Comparison of ENCODE assay signal across 9 mouse cellular contexts in genomic region chr2:173183836-173184460, GRCm38 (mm10). TPM values are rescaled to one million over a fixed set of nuclear protein-coding genes. Genes with fewer than 3 reads are reported as not detected.
A peak's percentile ranks its signal among the peaks of the same experiment; 100 is the strongest.
DNase-seq lines count a peak whose midpoint lies in the region; ATAC-seq and TF ChIP-seq lines count a peak whose summit lies in the region.
"Had no signal": no experiment of that assay in that cellular context is flagged by ENCODE, and none has a peak within 500 bp of the region (broad histone marks: within the 10 kb centered on the region; RNA-seq: fewer than 3 reads in every experiment).

No protein-coding gene starts in this region.

- no peaks in the 10 kb centered on the region for H3K9me3 ChIP-seq in midbrain, embryonic 10.5 days (replicated peaks)
- H3K9me3 ChIP-seq in midbrain, embryonic 16.5 days (replicated peaks; ENCODE audit: control insufficient read depth, low read length, poor library complexity, severe bottlenecking) = no peaks in the 10 kb centered on the region
- no peaks in the 10 kb centered on the region for H3K9me3 ChIP-seq in forebrain, embryonic 16.5 days (ENCODE audit: control insufficient read depth, low read length)
- no peaks in the 10 kb centered on the region for H3K9me3 ChIP-seq in intestine, embryonic 16.5 days (ENCODE audit: control insufficient read depth, low read length)
- no peaks in the 10 kb centered on the region for H3K9me3 ChIP-seq in liver, embryonic 16.5 days (replicated peaks; ENCODE audit: control insufficient read depth, low read length)
- H3K9me3 ChIP-seq: embryonic facial prominence, embryonic 13.5 days had no signal

- H3K4me1 ChIP-seq in midbrain, embryonic 10.5 days = peaks cover 3% of the 10 kb centered on the region; the same call in 1 of the 2 replicates
- no peaks in the 10 kb centered on the region for H3K4me1 ChIP-seq in midbrain, embryonic 16.5 days (ENCODE audit: control insufficient read depth, insufficient read depth, low read length)
- H3K4me1 ChIP-seq in forebrain, embryonic 16.5 days (replicated peaks; ENCODE audit: control insufficient read depth, insufficient read depth, low read length) = no peaks in the 10 kb centered on the region
- peaks cover 9% of the 10 kb centered on the region; the same call in 1 of the 2 replicates for H3K4me1 ChIP-seq in intestine, embryonic 16.5 days (ENCODE audit: control insufficient read depth, insufficient read depth, low read length)
- no peaks in the 10 kb centered on the region; the same call in 1 of the 2 replicates for H3K4me1 ChIP-seq in liver, embryonic 16.5 days (ENCODE audit: control insufficient read depth, low read depth, low read length)
- no peaks in the 10 kb centered on the region for H3K4me1 ChIP-seq in olfactory bulb, adult 2 months (ENCODE audit: control insufficient read depth, insufficient read depth, low read length)
- H3K4me1 ChIP-seq: embryonic facial prominence, embryonic 13.5 days had no signal

- no peak overlapping the region for H3K4me3 ChIP-seq in midbrain, embryonic 10.5 days
- no peak overlapping the region for H3K4me3 ChIP-seq in midbrain, embryonic 16.5 days (ENCODE audit: low read depth, low read length)
- H3K4me3 ChIP-seq in forebrain, embryonic 16.5 days (replicated peaks; ENCODE audit: low read length) = no peak overlapping the region
- no peak overlapping the region for H3K4me3 ChIP-seq in intestine, embryonic 16.5 days (ENCODE audit: low read length)
- no peak overlapping the region for H3K4me3 ChIP-seq in liver, embryonic 16.5 days (ENCODE audit: low read depth, low read length)
- H3K4me3 ChIP-seq in olfactory bulb, adult 2 months (ENCODE audit: insufficient read depth, low read depth, low read length) = no peak overlapping the region
- H3K4me3 ChIP-seq: embryonic facial prominence, embryonic 13.5 days had no signal

- DNase-seq in midbrain, embryonic 10.5 days (ENCODE audit: low spot score) = peak; percentile 69
- peak; percentile 78 for DNase-seq in adrenal gland, postnatal 14 days
- peak; percentile 44 to 79 for DNase-seq in urinary bladder, postnatal 4 days (ENCODE audit: low spot score in 2 of 2)

- TF ChIP-seq CTCF in olfactory bulb, adult 2 months (IDR thresholded peaks at IDR 0.05; ENCODE audit: insufficient read depth, low read depth, low read length) = peak; percentile 69

- no peaks in the 10 kb centered on the region for H3K36me3 ChIP-seq in midbrain, embryonic 10.5 days
- no peaks in the 10 kb centered on the region for H3K36me3 ChIP-seq in midbrain, embryonic 16.5 days (ENCODE audit: control insufficient read depth, insufficient read depth, low read length)
- H3K36me3 ChIP-seq in forebrain, embryonic 16.5 days (ENCODE audit: control insufficient read depth, insufficient read depth) = no peaks in the 10 kb centered on the region
- no peaks in the 10 kb centered on the region for H3K36me3 ChIP-seq in intestine, embryonic 16.5 days (ENCODE audit: control insufficient read depth, insufficient read depth, low read length)
- H3K36me3 ChIP-seq in liver, embryonic 16.5 days (ENCODE audit: control insufficient read depth, insufficient read depth) = no peaks in the 10 kb centered on the region
- H3K36me3 ChIP-seq: embryonic facial prominence, embryonic 13.5 days had no signal

- no peak overlapping the region for H3K4me2 ChIP-seq in midbrain, embryonic 16.5 days (ENCODE audit: low read length)
- no peak overlapping the region for H3K4me2 ChIP-seq in forebrain, embryonic 16.5 days (ENCODE audit: low read length)
- H3K4me2 ChIP-seq in intestine, embryonic 16.5 days (ENCODE audit: low read depth, low read length) = no peak overlapping the region
- no peak overlapping the region for H3K4me2 ChIP-seq in liver, embryonic 16.5 days (ENCODE audit: low read depth, low read length)
- H3K4me2 ChIP-seq: embryonic facial prominence, embryonic 13.5 days had no signal

- no peak for TF ChIP-seq POLR2A in olfactory bulb, adult 2 months (IDR thresholded peaks at IDR 0.05; ENCODE audit: insufficient read depth, low read depth, low read length)

- 15% methylated on average over 8 of the region's 8 CpGs for WGBS in midbrain, embryonic 10.5 days
- WGBS in midbrain, embryonic 16.5 days = 15% methylated on average over 8 of the region's 8 CpGs
- 12% methylated on average over 8 of the region's 8 CpGs for WGBS in forebrain, embryonic 16.5 days
- WGBS in intestine, embryonic 16.5 days = 7% methylated on average over 8 of the region's 8 CpGs
- WGBS in liver, embryonic 16.5 days (ENCODE audit: insufficient replicate concordance) = 5% methylated on average over 8 of the region's 8 CpGs
- 4% methylated on average over 8 of the region's 8 CpGs for WGBS in olfactory bulb, adult 2 months

- no peak overlapping the region for H3K27ac ChIP-seq in midbrain, embryonic 10.5 days (replicated peaks)
- no peak overlapping the region for H3K27ac ChIP-seq in midbrain, embryonic 16.5 days (ENCODE audit: low read length)
- H3K27ac ChIP-seq in forebrain, embryonic 16.5 days (ENCODE audit: low read length) = no peak overlapping the region
- no peak overlapping the region for H3K27ac ChIP-seq in intestine, embryonic 16.5 days (ENCODE audit: low read length)
- no peak overlapping the region for H3K27ac ChIP-seq in liver, embryonic 16.5 days (ENCODE audit: low read length)
- H3K27ac ChIP-seq in olfactory bulb, adult 2 months (ENCODE audit: insufficient read depth, low read depth, low read length) = no peak overlapping the region
- H3K27ac ChIP-seq: embryonic facial prominence, embryonic 13.5 days had no signal

- no peak for ATAC-seq in midbrain, embryonic 16.5 days
- ATAC-seq in forebrain, embryonic 16.5 days = peak; percentile 27; the same call in 1 of the 2 replicates
- ATAC-seq in intestine, embryonic 16.5 days = peak; percentile 9; the same call in 1 of the 2 replicates
- ATAC-seq in liver, embryonic 16.5 days (ENCODE audit: low read depth) = peak; percentile 25; the same call in 1 of the 2 replicates

- H3K9ac ChIP-seq in midbrain, embryonic 16.5 days (ENCODE audit: low read depth, low read length) = no peak overlapping the region
- H3K9ac ChIP-seq in forebrain, embryonic 16.5 days (replicated peaks; ENCODE audit: low read depth, low read length) = no peak overlapping the region
- no peak overlapping the region for H3K9ac ChIP-seq in intestine, embryonic 16.5 days (ENCODE audit: low read depth, low read length)
- no peak overlapping the region for H3K9ac ChIP-seq in liver, embryonic 16.5 days (ENCODE audit: low read depth, low read length)
- H3K9ac ChIP-seq: embryonic facial prominence, embryonic 13.5 days had no signal

- peaks cover 15% of the 10 kb centered on the region for H3K27me3 ChIP-seq in midbrain, embryonic 10.5 days (ENCODE audit: low read depth, poor library complexity, severe bottlenecking)
- no peaks in the 10 kb centered on the region for H3K27me3 ChIP-seq in midbrain, embryonic 16.5 days (ENCODE audit: control insufficient read depth, insufficient read depth, low read depth, low read length)
- no peaks in the 10 kb centered on the region; the same call in 1 of the 2 replicates for H3K27me3 ChIP-seq in forebrain, embryonic 16.5 days (replicated peaks; ENCODE audit: control insufficient read depth, insufficient read depth, low read length)
- H3K27me3 ChIP-seq in intestine, embryonic 16.5 days (replicated peaks; ENCODE audit: control insufficient read depth, insufficient read depth, low read length) = peaks cover 4% of the 10 kb centered on the region; the same call in 1 of the 2 replicates
- 0 out of 2 replicates have a peak, but pooled peaks cover 2% of the 10 kb centered on the region for H3K27me3 ChIP-seq in liver, embryonic 16.5 days (ENCODE audit: control insufficient read depth, insufficient read depth, low read depth, low read length)

RNA-seq across cellular contexts. Expression of gene Pck1, which starts 31.1 kb away (rescaled TPM):
- not detected in 2 replicates for polyA plus RNA-seq in midbrain, embryonic 10.5 days (2016; fragmentation: Nextera tagmentation; extraction: Ambion mirVana)
- not detected in 2 replicates for polyA plus RNA-seq in midbrain, embryonic 16.5 days (2015; fragmentation: Nextera tagmentation; extraction: Ambion mirVana)
- 1,355 and 1,486 TPM in 2 replicates for total RNA-seq in adrenal gland, postnatal 14 days (2021)
- not detected in 2 replicates for polyA plus RNA-seq in forebrain, embryonic 16.5 days (2015; fragmentation: Nextera tagmentation; extraction: Ambion mirVana)
- 14.0 and 19.7 TPM in 2 replicates for polyA plus RNA-seq in intestine, embryonic 16.5 days (2015; fragmentation: Nextera tagmentation; extraction: Ambion mirVana)
- polyA plus RNA-seq in liver, embryonic 16.5 days (2015; fragmentation: Nextera tagmentation; extraction: Ambion mirVana) = 0.80 and 0.93 TPM in 2 replicates
- polyA plus RNA-seq in olfactory bulb, adult 2 months (2012; ENCODE audit: insufficient read depth, insufficient read length, low replicate concordance, missing spikeins) = not detected in 2 replicates
- polyA plus RNA-seq: embryonic facial prominence, embryonic 13.5 days had no signal

RNA-seq across cellular contexts. Expression of gene Zbp1, which starts 34.8 kb away (rescaled TPM):
- 0.28 and 0.43 TPM in 2 replicates for polyA plus RNA-seq in midbrain, embryonic 10.5 days (2016; fragmentation: Nextera tagmentation; extraction: Ambion mirVana)
- 0.30 TPM in 1 of 2 replicates, not detected in the other for polyA plus RNA-seq in midbrain, embryonic 16.5 days (2015; fragmentation: Nextera tagmentation; extraction: Ambion mirVana)
- 2.6 and 4.3 TPM in 2 replicates for total RNA-seq in adrenal gland, postnatal 14 days (2021)
- not detected in 2 replicates for polyA plus RNA-seq in forebrain, embryonic 16.5 days (2015; fragmentation: Nextera tagmentation; extraction: Ambion mirVana)
- 0.65 and 1.9 TPM in 2 replicates for polyA plus RNA-seq in intestine, embryonic 16.5 days (2015; fragmentation: Nextera tagmentation; extraction: Ambion mirVana)
- polyA plus RNA-seq in liver, embryonic 16.5 days (2015; fragmentation: Nextera tagmentation; extraction: Ambion mirVana) = 0.68 and 1.0 TPM in 2 replicates
- polyA plus RNA-seq in olfactory bulb, adult 2 months (2012; ENCODE audit: insufficient read depth, insufficient read length, low replicate concordance, missing spikeins) = not detected in 2 replicates

Comparison
In these comparisons a context has a peak if more than half of its experiments do, and no peak if none do; other contexts are left out.
1. RNA of gene Zbp1, which starts 34.8 kb away (polyA plus RNA-seq): not detected in olfactory bulb, adult 2 months; 0.68 to 1.0 TPM in liver, embryonic 16.5 days, 0.65 to 1.9 TPM in intestine, embryonic 16.5 days, 0.28 to 0.43 TPM in midbrain, embryonic 10.5 days, not detected in forebrain, embryonic 16.5 days and 0.30 TPM in midbrain, embryonic 16.5 days; every median in the first group is over 10 times any median in the second.
2. Peak in every context shown above with its lines, with median percentiles within 50 percentile points of each other: DNase-seq.